Mouse (Mus musculus): ENCODE results near the gene 2700097O09Rik. TPM values are rescaled to one million over a fixed set of nuclear protein-coding genes. Genes with fewer than 3 reads are reported as not detected.

The 2700097O09Rik gene
- polyA plus RNA-seq, 1 experiment = 24.8 TPM

- WGBS = 96% methylated on average over 2 of the region's 2 CpGs
- H3K27ac ChIP-seq (ENCODE audit: insufficient read depth, low read length) = no peak overlapping the region
- no peak for DNase-seq
- no peak overlapping the region for H3K4me3 ChIP-seq (replicated peaks; ENCODE audit: insufficient read depth, low read depth, low read length)
- no peak for TF ChIP-seq CTCF (IDR thresholded peaks at IDR 0.05; ENCODE audit: borderline replicate concordance, insufficient read depth, low read depth, low read length)
- no peak for TF ChIP-seq POLR2A (IDR thresholded peaks at IDR 0.05; ENCODE audit: borderline replicate concordance, insufficient read depth, low read length)
- no peaks in the 10 kb centered on the region for H3K27me3 ChIP-seq (ENCODE audit: control insufficient read depth, insufficient read depth, low read length)
- no peaks in the 10 kb centered on the region for H3K4me1 ChIP-seq (ENCODE audit: control insufficient read depth, insufficient read depth, low read length)
Observed at GRCm38 (mm10) chr12:55054551-55055241, 25.2 kb downstream of the 2700097O09Rik start.

- TF ChIP-seq CTCF (IDR thresholded peaks at IDR 0.05; ENCODE audit: borderline replicate concordance, insufficient read depth, low read depth, low read length) (no peak), POLR2A (IDR thresholded peaks at IDR 0.05; ENCODE audit: borderline replicate concordance, insufficient read depth, low read length) (no peak)
Observed at GRCm38 (mm10) chr12:55053267-55053666, 26.6 kb downstream of the 2700097O09Rik start.

GRCm38 (mm10) chr12:55051210-55052173 lies 28.4 kb downstream of the 2700097O09Rik start:
- no peak overlapping the region for H3K27ac ChIP-seq (ENCODE audit: insufficient read depth, low read length)
- WGBS = 95% methylated on average over 8 of the region's 8 CpGs
- TF ChIP-seq CTCF (IDR thresholded peaks at IDR 0.05; ENCODE audit: borderline replicate concordance, insufficient read depth, low read depth, low read length) = no peak
- TF ChIP-seq POLR2A (IDR thresholded peaks at IDR 0.05; ENCODE audit: borderline replicate concordance, insufficient read depth, low read length) = no peak
- H3K27me3 ChIP-seq (ENCODE audit: control insufficient read depth, insufficient read depth, low read length) = no peaks in the 10 kb centered on the region
- H3K4me3 ChIP-seq (replicated peaks; ENCODE audit: insufficient read depth, low read depth, low read length) = no peak overlapping the region
- no peaks in the 10 kb centered on the region for H3K4me1 ChIP-seq (ENCODE audit: control insufficient read depth, insufficient read depth, low read length)
- DNase-seq = no peak

More at GRCm38 (mm10) chr12:55053267-55053666, 26.6 kb downstream of the 2700097O09Rik start:
- no peak for DNase-seq
- WGBS = 90% methylated on average over 7 of the region's 7 CpGs
- Histone ChIP-seq H3K27me3 (ENCODE audit: control insufficient read depth, insufficient read depth, low read length) (no peaks in the 10 kb centered on the region), H3K27ac (ENCODE audit: insufficient read depth, low read length) (no peak overlapping the region), H3K4me3 (replicated peaks; ENCODE audit: insufficient read depth, low read depth, low read length) (no peak overlapping the region), H3K4me1 (ENCODE audit: control insufficient read depth, insufficient read depth, low read length) (no peaks in the 10 kb centered on the region)

GRCm38 (mm10) chr12:55049731-55050353 lies 30.1 kb downstream of the 2700097O09Rik start:
- no peaks in the 10 kb centered on the region for H3K4me1 ChIP-seq (ENCODE audit: control insufficient read depth, insufficient read depth, low read length)
- H3K27ac ChIP-seq (ENCODE audit: insufficient read depth, low read length) = no peak overlapping the region
- 92% methylated on average over 8 of the region's 8 CpGs for WGBS
- DNase-seq = no peak
- no peaks in the 10 kb centered on the region for H3K27me3 ChIP-seq (ENCODE audit: control insufficient read depth, insufficient read depth, low read length)
- TF ChIP-seq CTCF (IDR thresholded peaks at IDR 0.05; ENCODE audit: borderline replicate concordance, insufficient read depth, low read depth, low read length) = no peak
- TF ChIP-seq POLR2A (IDR thresholded peaks at IDR 0.05; ENCODE audit: borderline replicate concordance, insufficient read depth, low read length) = no peak
- no peak overlapping the region for H3K4me3 ChIP-seq (replicated peaks; ENCODE audit: insufficient read depth, low read depth, low read length)

- H3K4me1 ChIP-seq (ENCODE audit: control insufficient read depth, insufficient read depth, low read length) = no peaks in the 10 kb centered on the region
- H3K27ac ChIP-seq (ENCODE audit: insufficient read depth, low read length) = no peak overlapping the region
- no peaks in the 10 kb centered on the region for H3K27me3 ChIP-seq (ENCODE audit: control insufficient read depth, insufficient read depth, low read length)
- TF ChIP-seq CTCF (IDR thresholded peaks at IDR 0.05; ENCODE audit: borderline replicate concordance, insufficient read depth, low read depth, low read length) (no peak), POLR2A (IDR thresholded peaks at IDR 0.05; ENCODE audit: borderline replicate concordance, insufficient read depth, low read length) (no peak)
- no peak overlapping the region for H3K4me3 ChIP-seq (replicated peaks; ENCODE audit: insufficient read depth, low read depth, low read length)
- DNase-seq = no peak
- WGBS = 86% methylated on average over 15 of the region's 15 CpGs
Observed at GRCm38 (mm10) chr12:55041011-55041410, 38.9 kb downstream of the 2700097O09Rik start.

GRCm38 (mm10) chr12:55027088-55027487 lies 52.8 kb downstream of the 2700097O09Rik start:
- TF ChIP-seq CTCF (IDR thresholded peaks at IDR 0.05; ENCODE audit: borderline replicate concordance, insufficient read depth, low read depth, low read length) = no peak
- no peak for TF ChIP-seq POLR2A (IDR thresholded peaks at IDR 0.05; ENCODE audit: borderline replicate concordance, insufficient read depth, low read length)
- Histone ChIP-seq H3K27me3 (ENCODE audit: control insufficient read depth, insufficient read depth, low read length) (no peaks in the 10 kb centered on the region), H3K4me1 (ENCODE audit: control insufficient read depth, insufficient read depth, low read length) (no peaks in the 10 kb centered on the region), H3K4me3 (replicated peaks; ENCODE audit: insufficient read depth, low read depth, low read length) (no peak overlapping the region), H3K27ac (ENCODE audit: insufficient read depth, low read length) (no peak overlapping the region)
- no peak for DNase-seq
- 70% methylated on average over 3 of the region's 3 CpGs for WGBS

GRCm38 (mm10) chr12:55023284-55023683 lies 56.6 kb downstream of the 2700097O09Rik start:
- no peaks in the 10 kb centered on the region for H3K27me3 ChIP-seq (ENCODE audit: control insufficient read depth, insufficient read depth, low read length)
- DNase-seq = no peak
- no peak overlapping the region for H3K27ac ChIP-seq (ENCODE audit: insufficient read depth, low read length)
- no peaks in the 10 kb centered on the region for H3K4me1 ChIP-seq (ENCODE audit: control insufficient read depth, insufficient read depth, low read length)
- H3K4me3 ChIP-seq (replicated peaks; ENCODE audit: insufficient read depth, low read depth, low read length) = no peak overlapping the region
- WGBS = 68% methylated on average over 2 of the region's 2 CpGs
- TF ChIP-seq CTCF (IDR thresholded peaks at IDR 0.05; ENCODE audit: borderline replicate concordance, insufficient read depth, low read depth, low read length) = no peak
- no peak for TF ChIP-seq POLR2A (IDR thresholded peaks at IDR 0.05; ENCODE audit: borderline replicate concordance, insufficient read depth, low read length)
